Mouse (Mus musculus) small intestine, adult 2 months (tissue): ENCODE measurements around the gene Ephb3. TPM values are rescaled to one million over a fixed set of nuclear protein-coding genes. Genes with fewer than 3 reads are reported as not detected.

Experiments
- H3K27ac ChIP-seq: fragments of 200-500 bp; 2 replicates; pipeline ENCODE4 v1.5.1; 2012; ENCODE audit warnings: low read depth, low read length, control low read depth, inconsistent platforms; ENCODE audit not compliant: insufficient read depth
- H3K27me3 ChIP-seq: fragments of 200-500 bp; 2 replicates; pipeline ENCODE4 v1.6.1; 2012; ENCODE audit warnings: mild to moderate bottlenecking, moderate library complexity, low read length, inconsistent platforms; ENCODE audit not compliant: control insufficient read depth, insufficient read depth
- H3K36me3 ChIP-seq: fragments of 200-500 bp; 2 replicates; pipeline ENCODE4 v1.6.1; 2012; ENCODE audit warnings: mild to moderate bottlenecking, low read length, control low read depth, inconsistent platforms; ENCODE audit not compliant: control insufficient read depth, insufficient read depth
- H3K4me1 ChIP-seq: fragments of 200-500 bp; 2 replicates; pipeline ENCODE4 v1.6.1; 2012; ENCODE audit warnings: low read length, inconsistent platforms, mixed read lengths; ENCODE audit not compliant: control insufficient read depth, insufficient read depth, insufficient read length
- H3K4me3 ChIP-seq: fragments of 200-500 bp; 2 replicates; pipeline ENCODE4 v1.5.1; 2012; ENCODE audit warnings: low read depth, mild to moderate bottlenecking, control low read depth, inconsistent platforms, low read length, moderate library complexity
- CTCF ChIP-seq: fragments of 200-500 bp; IDR thresholded peaks from 2 replicates; pipeline ENCODE4 v1.5.1; 2012; ENCODE audit warnings: low read depth, mild to moderate bottlenecking, control low read depth, inconsistent platforms, low read length, moderate library complexity, mixed read lengths; ENCODE audit not compliant: insufficient replicate concordance, insufficient read length; ENCODE audit errors: extremely low read depth
- POLR2A ChIP-seq: fragments of 200-500 bp; IDR thresholded peaks from 2 replicates; pipeline ENCODE4 v1.6.1; 2012; ENCODE audit warnings: low read depth, mild to moderate bottlenecking, control low read depth, inconsistent platforms, low read length, moderate library complexity
- WGBS: fragments of 180-500 bp; shearing (Covaris S2); methylation state at CpG from one replicate; pipeline ENCODE4 v1.1.7; 2018; 5-methylcytosine and 5-hydroxymethylcytosine counted together
- polyA plus RNA-seq: library from polyadenylated mRNA; depleted of rRNA; stranded (reverse); fragments of >200 nt; gene quantifications from 2 replicates; pipeline ENCODE4 v1.2.3, GENCODE M21; 2012; rRNA removed

The Ephb3 gene
- polyA plus RNA-seq, 1 experiment = 11.3 TPM

DNA sequence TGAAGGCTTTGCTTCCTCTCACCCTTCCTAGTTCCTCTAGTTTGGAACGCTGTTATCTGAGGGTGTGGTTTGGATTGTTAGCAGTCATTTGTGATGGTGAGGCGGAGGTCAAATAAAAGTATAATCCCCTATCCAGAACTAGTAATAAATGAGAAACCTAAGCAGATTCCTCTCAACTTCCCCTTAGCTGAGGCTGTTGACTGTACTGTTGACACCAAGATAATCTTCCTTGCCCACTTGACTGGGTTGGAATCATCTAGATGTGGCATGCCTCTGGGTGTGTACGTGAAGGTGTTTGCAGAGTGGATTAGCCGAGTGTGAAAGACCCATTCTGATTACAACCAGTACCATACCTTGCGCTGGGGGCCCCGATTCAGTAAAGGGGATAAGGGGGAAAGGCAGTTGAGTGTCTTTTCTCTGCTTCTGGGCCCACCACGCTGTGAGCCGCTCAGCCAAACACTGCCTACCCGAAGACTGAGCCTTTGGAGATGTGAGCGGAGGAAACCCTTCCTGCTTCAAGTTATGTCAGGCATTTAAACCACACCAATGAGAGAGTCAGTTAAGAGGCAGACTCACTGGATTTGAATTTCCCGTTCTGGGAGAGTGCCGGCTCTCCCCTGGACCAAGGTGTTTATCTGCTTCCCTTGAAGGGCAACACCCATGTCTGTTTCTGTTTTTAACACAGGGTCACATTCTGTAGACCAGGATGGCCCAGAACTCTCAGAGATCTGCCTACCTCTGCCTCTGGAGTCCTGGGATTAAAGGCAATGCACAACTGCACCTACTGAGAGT is 52.2 kb downstream of the Ephb3 start:
- TF ChIP-seq POLR2A (no peak), CTCF (no peak)
- 56% methylated on average over 12 of the region's 12 CpGs for WGBS
- Histone ChIP-seq H3K4me1 (peaks cover 4% of the 10 kb centered on the region; the same call in 1 of the 2 replicates), H3K4me3 (no peak overlapping the region), H3K36me3 (no peaks in the 10 kb centered on the region), H3K27me3 (no peaks in the 10 kb centered on the region), H3K27ac (no peak overlapping the region)

GRCm38 (mm10) chr16:21265417-21265816 is 60.9 kb downstream of the Ephb3 start:
- no peak for TF ChIP-seq POLR2A
- TF ChIP-seq CTCF = no peak
- Histone ChIP-seq H3K27ac (no peak overlapping the region), H3K4me1 (no peaks in the 10 kb centered on the region), H3K36me3 (no peaks in the 10 kb centered on the region), H3K27me3 (no peaks in the 10 kb centered on the region), H3K4me3 (no peak overlapping the region)
- WGBS = 87% methylated on average over 7 of the region's 7 CpGs

GRCm38 (mm10) chr16:21269775-21270174 is 65.2 kb downstream of the Ephb3 start:
- TF ChIP-seq POLR2A (no peak), CTCF (no peak)
- no peaks in the 10 kb centered on the region for H3K4me1 ChIP-seq
- 72% methylated on average over 8 of the region's 8 CpGs for WGBS
- H3K4me3 ChIP-seq = no peak overlapping the region
- no peak overlapping the region for H3K27ac ChIP-seq
- no peaks in the 10 kb centered on the region for H3K36me3 ChIP-seq
- H3K27me3 ChIP-seq = no peaks in the 10 kb centered on the region

DNA sequence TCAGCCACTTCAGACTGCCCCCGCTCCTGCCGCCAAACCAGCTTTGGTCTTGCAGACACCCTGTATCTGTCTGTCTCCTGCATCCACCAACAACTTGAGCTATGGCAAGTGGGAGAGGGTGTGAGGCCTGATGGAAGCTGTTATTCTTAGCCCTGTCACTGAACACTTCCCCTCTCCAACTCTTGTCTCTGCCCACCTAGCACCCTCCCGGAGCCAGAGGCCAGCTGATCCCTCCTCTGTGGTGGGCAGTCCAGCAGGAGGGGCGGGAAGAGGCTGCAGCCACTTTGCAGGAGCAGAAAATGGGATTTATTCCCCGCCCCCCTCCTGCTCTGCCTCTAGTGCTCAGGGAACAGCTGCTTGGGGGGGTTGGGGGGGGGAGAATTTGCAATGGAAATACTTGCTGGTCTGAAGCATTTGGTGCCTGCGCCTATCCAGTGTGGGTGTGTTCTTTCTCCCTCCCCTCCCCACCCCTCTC is 67.3 kb downstream of the Ephb3 start:
- no peak overlapping the region for H3K27ac ChIP-seq
- WGBS = 86% methylated on average over 6 of the region's 6 CpGs

DNA sequence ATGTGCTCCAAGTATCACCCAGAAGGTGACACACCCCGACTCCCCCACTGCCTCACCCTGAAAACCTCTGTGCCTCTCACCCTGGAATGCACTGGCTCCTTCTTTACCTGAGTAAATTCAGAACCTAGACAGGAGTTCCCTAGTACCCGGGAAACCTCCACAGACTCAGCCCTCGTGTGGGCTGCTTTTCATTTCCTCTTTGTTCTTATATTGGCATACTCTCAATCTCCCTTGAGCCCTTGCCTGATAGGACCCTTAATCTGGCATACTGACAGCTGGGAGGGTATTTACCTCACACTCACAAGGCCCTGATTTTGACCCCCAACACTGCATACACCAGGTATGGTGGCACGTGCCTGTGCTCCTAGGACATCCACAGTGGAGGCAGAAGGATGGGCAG is 68.2 kb downstream of the Ephb3 start:
- H3K27me3 ChIP-seq = no peaks in the 10 kb centered on the region
- no peak overlapping the region for H3K4me3 ChIP-seq
- no peaks in the 10 kb centered on the region for H3K4me1 ChIP-seq
- H3K36me3 ChIP-seq = no peaks in the 10 kb centered on the region
- no peak for TF ChIP-seq CTCF
- TF ChIP-seq POLR2A = no peak
- no peak overlapping the region for H3K27ac ChIP-seq
- WGBS = 62% methylated on average over 4 of the region's 4 CpGs

More for the DNA sequence above, 67.3 kb downstream of the Ephb3 start:
- Histone ChIP-seq H3K36me3 (no peaks in the 10 kb centered on the region), H3K27me3 (no peaks in the 10 kb centered on the region), H3K4me3 (no peak overlapping the region), H3K4me1 (no peaks in the 10 kb centered on the region)
- TF ChIP-seq CTCF = no peak
- TF ChIP-seq POLR2A = no peak

Other genes starting within 250 kb of the Ephb3 start
- gene Teddm3, start 50.8 kb upstream of the Ephb3 start, polyA plus RNA-seq = 10.6 TPM in 1 of 2 replicates, not detected in the other
- 4.7 and 8.8 TPM in 2 replicates for gene Vps8, start 218.4 kb downstream of the Ephb3 start, polyA plus RNA-seq